Mouse (Mus musculus): ENCODE results near the gene Plaa. TPM values are rescaled to one million over a fixed set of nuclear protein-coding genes. Genes with fewer than 3 reads are reported as not detected.

The Plaa gene
- polyA plus RNA-seq, 1 experiment from 2014 or later, result 93.6 TPM

- Histone ChIP-seq H3K27me3 (replicated peaks; ENCODE audit: low read depth, poor library complexity, severe bottlenecking) (no peaks in the 10 kb centered on the region), H3K4me1 (no peaks in the 10 kb centered on the region), H3K4me3 (no peak overlapping the region), H3K9me3 (no peaks in the 10 kb centered on the region), H3K36me3 (replicated peaks) (peaks cover 29% of the 10 kb centered on the region), H3K27ac (replicated peaks) (no peak overlapping the region)
- no peak for DNase-seq (ENCODE audit: low spot score)
These were observed 69.8 kb downstream of the Plaa start for GRCm38 (mm10) chr4:94533205-94533604.

- WGBS, result 86% methylated on average over 1 of the region's 1 CpGs
- no peak overlapping the region for H3K27ac ChIP-seq (replicated peaks)
- H3K36me3 ChIP-seq (replicated peaks), result peaks cover 5% of the 10 kb centered on the region
- no peaks in the 10 kb centered on the region for H3K27me3 ChIP-seq (replicated peaks; ENCODE audit: low read depth, poor library complexity, severe bottlenecking)
- H3K4me3 ChIP-seq, result no peak overlapping the region
- DNase-seq (ENCODE audit: low spot score), result no peak
- H3K9me3 ChIP-seq, result no peaks in the 10 kb centered on the region
- no peaks in the 10 kb centered on the region for H3K4me1 ChIP-seq
These were observed 73.6 kb downstream of the Plaa start for GRCm38 (mm10) chr4:94529448-94529847.

DNA sequence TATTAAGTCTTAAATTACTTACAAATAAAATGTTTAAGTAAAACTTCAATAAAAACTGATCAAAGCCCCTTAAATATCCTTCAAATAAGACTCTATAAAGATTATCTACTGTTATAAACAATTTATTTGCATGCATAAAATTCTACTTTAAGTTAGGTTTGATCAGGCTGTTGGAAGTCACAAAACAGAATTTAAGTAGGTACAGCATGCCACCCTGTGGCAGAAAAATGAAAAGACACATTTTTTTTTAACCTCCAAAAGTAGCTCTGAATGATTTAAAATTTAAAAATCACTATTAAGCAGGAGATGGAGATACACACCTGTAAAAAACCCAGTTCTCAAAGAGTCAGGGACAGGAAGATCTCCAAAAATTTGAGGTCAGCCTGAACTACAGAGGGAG, 79.7 kb downstream of the Plaa start:
- Histone ChIP-seq H3K9me3 (no peaks in the 10 kb centered on the region), H3K36me3 (replicated peaks) (no peaks in the 10 kb centered on the region; the same call in none of the 2 replicates), H3K4me3 (no peak overlapping the region), H3K27me3 (replicated peaks; ENCODE audit: low read depth, poor library complexity, severe bottlenecking) (no peaks in the 10 kb centered on the region), H3K27ac (replicated peaks) (no peak overlapping the region), H3K4me1 (no peaks in the 10 kb centered on the region)
- no peak for DNase-seq (ENCODE audit: low spot score)

DNA sequence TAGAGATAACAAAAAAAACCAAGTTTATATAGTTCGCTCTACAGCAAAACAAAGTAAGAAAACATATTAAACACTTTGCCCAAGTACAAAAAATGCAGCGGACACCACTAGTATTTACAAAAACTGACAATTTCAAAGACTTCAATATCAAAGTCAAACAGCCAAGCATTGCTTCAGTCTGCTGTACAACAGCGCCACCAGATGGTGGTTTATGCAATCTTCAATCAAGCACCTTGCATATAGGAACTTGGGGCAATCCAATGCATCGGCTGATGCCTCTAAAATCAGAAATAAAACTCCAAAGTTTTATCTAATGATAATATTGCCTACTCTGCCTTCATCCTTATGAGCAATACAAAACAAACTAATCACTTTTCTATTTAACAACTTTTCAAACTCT, 85.4 kb downstream of the Plaa start:
- H3K27ac ChIP-seq (replicated peaks), result no peak overlapping the region
- H3K9me3 ChIP-seq, result no peaks in the 10 kb centered on the region
- no peaks in the 10 kb centered on the region for H3K27me3 ChIP-seq (replicated peaks; ENCODE audit: low read depth, poor library complexity, severe bottlenecking)
- peaks cover 8% of the 10 kb centered on the region for H3K36me3 ChIP-seq (replicated peaks)
- no peaks in the 10 kb centered on the region for H3K4me1 ChIP-seq
- 69% methylated on average over 4 of the region's 4 CpGs for WGBS
- peak; percentile 36 for DNase-seq (ENCODE audit: low spot score)
- H3K4me3 ChIP-seq, result no peak overlapping the region

Other genes starting within 250 kb of the Plaa start
- 0.43 TPM in 1 of 2 replicates, not detected in the other for gene Gm10306, start 46.7 kb downstream of the Plaa start, polyA plus RNA-seq (2016; fragmentation: Nextera tagmentation; extraction: Ambion mirVana)
- 23.6 and 24.6 TPM in 2 replicates for gene Caap1, start 46.4 kb downstream of the Plaa start, polyA plus RNA-seq (2016; fragmentation: Nextera tagmentation; extraction: Ambion mirVana)
- 49.2 and 56.5 TPM in 2 replicates for gene Ift74, start 11.2 kb upstream of the Plaa start, polyA plus RNA-seq (2016; fragmentation: Nextera tagmentation; extraction: Ambion mirVana)
- 0.94 and 1.0 TPM in 2 replicates for gene Lrrc19, start 46.9 kb upstream of the Plaa start, polyA plus RNA-seq (2016; fragmentation: Nextera tagmentation; extraction: Ambion mirVana)
- 9.4 TPM in 2 replicates for gene Tek, start 136.0 kb upstream of the Plaa start, polyA plus RNA-seq (2016; fragmentation: Nextera tagmentation; extraction: Ambion mirVana)